Mouse (Mus musculus) midbrain, postnatal 0 days (tissue): ENCODE measurements around the gene Zfp235. TPM values are rescaled to one million over a fixed set of nuclear protein-coding genes. Genes with fewer than 3 reads are reported as not detected.

Experiments used
- ATAC-seq: fragments of 200-750 bp; cut with Nextera tagmentation; 2 replicates; pipeline ENCODE4 v1.8.0; 2017; ENCODE audit warnings: moderate number of reproducible peaks, mild to moderate bottlenecking, moderate TSS enrichment, moderate library complexity; ENCODE audit not compliant: low FRiP score
- DNase-seq: peaks from one replicate; pipeline ENCODE4 v3.0.0-alpha.2; 2015; ENCODE audit warnings: low spot score
- H3K27ac ChIP-seq: fragments of 300-500 bp; sonication (generic); 2 replicates; pipeline ENCODE4 v1.5.1; 2014; ENCODE audit warnings: low read depth, mild to moderate bottlenecking, low read length, mixed read lengths
- H3K27me3 ChIP-seq: fragments of 300-500 bp; sonication (generic); 2 replicates; pipeline ENCODE4 v1.6.1; 2014; ENCODE audit warnings: low read length, control low read depth, mixed read lengths; ENCODE audit not compliant: insufficient read depth
- H3K36me3 ChIP-seq: fragments of 300-500 bp; sonication (generic); 2 replicates; pipeline ENCODE4 v1.6.1; 2014; ENCODE audit warnings: low read length, control low read depth, mixed read lengths; ENCODE audit not compliant: insufficient read depth
- H3K4me1 ChIP-seq: fragments of 300-500 bp; sonication (generic); 2 replicates; pipeline ENCODE4 v1.6.1; 2014; ENCODE audit warnings: mild to moderate bottlenecking, control low read depth, antibody characterized with exemption, low read length, mixed read lengths; ENCODE audit not compliant: insufficient read depth
- H3K4me2 ChIP-seq: fragments of 300-500 bp; sonication (generic); 2 replicates; pipeline ENCODE4 v1.6.1; 2014; ENCODE audit warnings: low read depth, mild to moderate bottlenecking, low read length, mixed read lengths; ENCODE audit not compliant: poor library complexity, severe bottlenecking
- H3K4me3 ChIP-seq: fragments of 300-500 bp; sonication (generic); 2 replicates; pipeline ENCODE4 v1.5.1; 2014; ENCODE audit warnings: low read depth, mild to moderate bottlenecking, low read length, moderate library complexity
- H3K9ac ChIP-seq: fragments of 300-500 bp; sonication (generic); replicated peaks from 2 replicates; pipeline ENCODE4 v1.6.1; 2014; ENCODE audit warnings: mild to moderate bottlenecking, low read length, moderate library complexity, mixed read lengths; ENCODE audit not compliant: poor library complexity, severe bottlenecking
- H3K9me3 ChIP-seq: fragments of 300-500 bp; sonication (generic); 2 replicates; pipeline ENCODE4 v1.6.1; 2016; ENCODE audit warnings: low read length, control low read depth
- CTCF ChIP-seq: IDR thresholded peaks from 2 replicates; pipeline ENCODE4 v1.5.1; 2016; ENCODE audit warnings: antibody characterized with exemption, mild to moderate bottlenecking
- WGBS: fragments of 180-500 bp; shearing (Covaris S2); extraction: QIAGEN DNeasy Blood & Tissue Kit; methylation state at CpG from one replicate; pipeline ENCODE4 v1.1.7; 2014; 5-methylcytosine and 5-hydroxymethylcytosine counted together
- polyA plus RNA-seq: library from polyadenylated mRNA; unstranded; fragments of >200 nt; fragmentation: Nextera tagmentation; extraction: Ambion mirVana; gene quantifications from 2 replicates; pipeline ENCODE4 v1.2.1, GENCODE M21; 2015
- total RNA-seq: library from RNA; depleted of rRNA; stranded (reverse); fragments of >200 nt; gene quantifications from 2 replicates; pipeline ENCODE4 v1.2.3, GENCODE M21; 2014; rRNA removed

The Zfp235 gene
- total and polyA plus RNA-seq, 2 experiments from 2014 or later, result 20.4 to 29.9 TPM

- 66% methylated on average over 4 of the region's 4 CpGs for WGBS
- Histone ChIP-seq H3K4me3 (no peak overlapping the region), H3K9ac (no peak overlapping the region), H3K4me1 (no peaks in the 10 kb centered on the region), H3K4me2 (no peak overlapping the region), H3K36me3 (peaks cover under 1% of the 10 kb centered on the region; the same call in 1 of the 2 replicates), H3K9me3 (no peaks in the 10 kb centered on the region), H3K27me3 (no peaks in the 10 kb centered on the region), H3K27ac (no peak overlapping the region)
- ATAC-seq (no peak), DNase-seq (no peak)
- TF ChIP-seq CTCF, result no peak
Measured at GRCm38 (mm10) chr7:24188901-24189570, 55.1 kb downstream of the Zfp235 start.

GRCm38 (mm10) chr7:24189571-24189944, 55.6 kb downstream of the Zfp235 start:
- Histone ChIP-seq H3K4me1 (no peaks in the 10 kb centered on the region), H3K9ac (no peak overlapping the region), H3K9me3 (no peaks in the 10 kb centered on the region), H3K27ac (no peak overlapping the region), H3K27me3 (no peaks in the 10 kb centered on the region), H3K36me3 (peaks cover 5% of the 10 kb centered on the region; the same call in 1 of the 2 replicates), H3K4me3 (no peak overlapping the region), H3K4me2 (no peak overlapping the region)
- no peak for TF ChIP-seq CTCF
- WGBS, result 74% methylated on average over 5 of the region's 5 CpGs
- ATAC-seq (no peak), DNase-seq (no peak)

- no peak overlapping the region for H3K4me3 ChIP-seq
- DNase-seq (no peak), ATAC-seq (no peak)
- no peaks in the 10 kb centered on the region for H3K9me3 ChIP-seq
- 96% methylated on average over 2 of the region's 2 CpGs for WGBS
- no peaks in the 10 kb centered on the region for H3K4me1 ChIP-seq
- H3K36me3 ChIP-seq, result peaks cover 5% of the 10 kb centered on the region; the same call in 1 of the 2 replicates
- no peaks in the 10 kb centered on the region for H3K27me3 ChIP-seq
- H3K27ac ChIP-seq, result no peak overlapping the region
- H3K9ac ChIP-seq, result no peak overlapping the region
- no peak overlapping the region for H3K4me2 ChIP-seq
- TF ChIP-seq CTCF, result no peak
Measured at GRCm38 (mm10) chr7:24191361-24191760, 57.4 kb downstream of the Zfp235 start.

Other genes starting within 250 kb of the Zfp235 start
- not detected in 2 replicates for gene Vmn1r178, start 242.2 kb upstream of the Zfp235 start, total RNA-seq
- gene Vmn1r178, start 242.2 kb upstream of the Zfp235 start, polyA plus RNA-seq, result not detected in 2 replicates
- not detected in 2 replicates for gene Vmn1r179, start 207.2 kb upstream of the Zfp235 start, total RNA-seq
- not detected in 2 replicates for gene Vmn1r179, start 207.2 kb upstream of the Zfp235 start, polyA plus RNA-seq
- gene Vmn1r180, start 183.5 kb upstream of the Zfp235 start, total RNA-seq, result not detected in 2 replicates
- gene Vmn1r180, start 183.5 kb upstream of the Zfp235 start, polyA plus RNA-seq, result not detected in 2 replicates
- gene Vmn1r181, start 159.6 kb upstream of the Zfp235 start, total RNA-seq, result not detected in 2 replicates
- not detected in 2 replicates for gene Vmn1r181, start 159.6 kb upstream of the Zfp235 start, polyA plus RNA-seq
- not detected in 2 replicates for gene V1rd19, start 132.5 kb upstream of the Zfp235 start, total RNA-seq
- gene V1rd19, start 132.5 kb upstream of the Zfp235 start, polyA plus RNA-seq, result not detected in 2 replicates
- gene Vmn1r183, start 80.9 kb upstream of the Zfp235 start, total RNA-seq, result not detected in 2 replicates
- not detected in 2 replicates for gene Vmn1r183, start 80.9 kb upstream of the Zfp235 start, polyA plus RNA-seq
- 32.7 and 41.2 TPM in 2 replicates for gene Zfp180, start 52.2 kb upstream of the Zfp235 start, total RNA-seq
- 24.8 and 25.1 TPM in 2 replicates for gene Zfp180, start 52.2 kb upstream of the Zfp235 start, polyA plus RNA-seq
- gene Zfp112, start 21.9 kb upstream of the Zfp235 start, total RNA-seq, result 6.9 and 10.0 TPM in 2 replicates
- gene Zfp112, start 21.9 kb upstream of the Zfp235 start, polyA plus RNA-seq, result 4.2 and 4.3 TPM in 2 replicates
- 4.1 and 5.3 TPM in 2 replicates for gene Zfp114, start 40.9 kb downstream of the Zfp235 start, total RNA-seq
- 2.1 and 2.4 TPM in 2 replicates for gene Zfp114, start 40.9 kb downstream of the Zfp235 start, polyA plus RNA-seq
- gene Zfp111, start 77.3 kb downstream of the Zfp235 start, total RNA-seq, result 6.2 and 6.7 TPM in 2 replicates
- 2.5 and 2.6 TPM in 2 replicates for gene Zfp111, start 77.3 kb downstream of the Zfp235 start, polyA plus RNA-seq
- 5.4 and 5.5 TPM in 2 replicates for gene Zfp109, start 103.4 kb downstream of the Zfp235 start, total RNA-seq
- 2.5 TPM in 2 replicates for gene Zfp109, start 103.4 kb downstream of the Zfp235 start, polyA plus RNA-seq
- gene Zfp108, start 120.6 kb downstream of the Zfp235 start, total RNA-seq, result 5.5 and 7.4 TPM in 2 replicates
- gene Zfp108, start 120.6 kb downstream of the Zfp235 start, polyA plus RNA-seq, result 3.4 and 3.7 TPM in 2 replicates
- 7.4 and 11.1 TPM in 2 replicates for gene Zfp93, start 136.3 kb downstream of the Zfp235 start, total RNA-seq
- gene Zfp93, start 136.3 kb downstream of the Zfp235 start, polyA plus RNA-seq, result 2.2 and 2.7 TPM in 2 replicates
- gene Zfp61, start 167.1 kb downstream of the Zfp235 start, total RNA-seq, result 18.3 and 30.9 TPM in 2 replicates
- 30.3 and 32.4 TPM in 2 replicates for gene Zfp61, start 167.1 kb downstream of the Zfp235 start, polyA plus RNA-seq
- gene Zfp94, start 182.5 kb downstream of the Zfp235 start, total RNA-seq, result 13.3 and 25.0 TPM in 2 replicates
- 17.4 and 22.9 TPM in 2 replicates for gene Zfp94, start 182.5 kb downstream of the Zfp235 start, polyA plus RNA-seq
- not detected in 2 replicates for gene Tescl, start 199.8 kb downstream of the Zfp235 start, total RNA-seq
- gene Tescl, start 199.8 kb downstream of the Zfp235 start, polyA plus RNA-seq, result 0.19 TPM in 1 of 2 replicates, not detected in the other
- gene Lypd5, start 215.0 kb downstream of the Zfp235 start, total RNA-seq, result 0.44 TPM in 1 of 2 replicates, not detected in the other
- gene Lypd5, start 215.0 kb downstream of the Zfp235 start, polyA plus RNA-seq, result not detected in 2 replicates
- 0.27 and 2.5 TPM in 2 replicates for gene Kcnn4, start 236.1 kb downstream of the Zfp235 start, total RNA-seq
- 0.81 and 1.1 TPM in 2 replicates for gene Kcnn4, start 236.1 kb downstream of the Zfp235 start, polyA plus RNA-seq